Mouse (Mus musculus): ENCODE results near the gene Kcnip1. TPM values are rescaled to one million over a fixed set of nuclear protein-coding genes. Genes with fewer than 3 reads are reported as not detected.
A peak's percentile ranks its signal among the peaks of the same experiment; 100 is the strongest.

Gene Kcnip1
- polyA plus RNA-seq, 1 experiment from 2014 or later = 1.8 TPM

DNA sequence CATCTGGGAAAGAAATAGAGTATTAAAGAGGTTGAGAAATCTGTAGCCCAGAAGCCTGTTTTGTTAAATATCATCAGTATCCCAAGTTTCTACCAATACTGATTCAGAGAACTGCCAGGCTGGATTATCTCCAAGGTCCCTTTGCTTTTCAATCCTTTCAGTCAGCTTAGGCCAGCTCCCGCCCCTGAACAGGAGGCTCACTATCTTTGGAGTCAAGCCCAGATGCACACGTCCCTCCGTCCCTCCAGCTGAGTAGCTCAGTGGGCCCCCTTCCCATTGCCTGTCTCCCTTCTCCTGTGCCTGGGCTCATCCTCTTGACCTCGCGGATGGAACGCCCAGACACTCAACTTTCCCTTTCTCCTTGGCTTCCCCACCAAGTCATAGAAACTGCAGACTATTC, 65.6 kb downstream of the Kcnip1 start:
- no peak overlapping the region for H3K4me3 ChIP-seq
- H3K36me3 ChIP-seq = no peaks in the 10 kb centered on the region
- no peak for DNase-seq (ENCODE audit: low spot score)
- peaks cover 16% of the 10 kb centered on the region; the same call in 1 of the 2 replicates for H3K27me3 ChIP-seq (ENCODE audit: insufficient read depth, poor library complexity, severe bottlenecking)
- no peaks in the 10 kb centered on the region for H3K9me3 ChIP-seq
- H3K4me1 ChIP-seq = peaks cover 2% of the 10 kb centered on the region
- no peak overlapping the region for H3K27ac ChIP-seq
- 58% methylated on average over 6 of the region's 6 CpGs for WGBS

DNA sequence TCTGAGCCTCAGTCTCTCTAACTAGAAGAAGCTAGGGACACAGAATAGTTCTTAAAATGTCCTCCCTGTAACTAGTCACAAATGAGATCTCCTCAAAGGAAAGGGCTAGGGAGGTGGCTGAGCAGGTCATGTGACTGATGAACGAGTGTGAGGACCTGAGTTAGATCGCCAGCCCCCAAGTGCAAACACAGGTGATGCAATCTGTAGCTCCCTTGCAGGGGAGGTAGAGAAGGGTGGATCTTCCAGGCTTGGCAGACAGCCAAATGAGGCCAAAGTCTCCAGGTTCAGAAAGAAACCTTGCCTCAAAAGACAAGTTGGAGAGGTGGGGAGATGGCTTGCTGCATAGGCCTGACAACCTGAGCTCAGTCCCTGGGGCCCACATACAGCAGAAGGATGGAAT, 66.4 kb downstream of the Kcnip1 start:
- peaks cover 17% of the 10 kb centered on the region; the same call in 1 of the 2 replicates for H3K27me3 ChIP-seq (ENCODE audit: insufficient read depth, poor library complexity, severe bottlenecking)
- H3K9me3 ChIP-seq = no peaks in the 10 kb centered on the region
- H3K27ac ChIP-seq = no peak overlapping the region
- DNase-seq (ENCODE audit: low spot score) = no peak
- H3K4me1 ChIP-seq = no peaks in the 10 kb centered on the region
- H3K4me3 ChIP-seq = no peak overlapping the region
- H3K36me3 ChIP-seq = no peaks in the 10 kb centered on the region
- 46% methylated on average over 2 of the region's 2 CpGs for WGBS

DNA sequence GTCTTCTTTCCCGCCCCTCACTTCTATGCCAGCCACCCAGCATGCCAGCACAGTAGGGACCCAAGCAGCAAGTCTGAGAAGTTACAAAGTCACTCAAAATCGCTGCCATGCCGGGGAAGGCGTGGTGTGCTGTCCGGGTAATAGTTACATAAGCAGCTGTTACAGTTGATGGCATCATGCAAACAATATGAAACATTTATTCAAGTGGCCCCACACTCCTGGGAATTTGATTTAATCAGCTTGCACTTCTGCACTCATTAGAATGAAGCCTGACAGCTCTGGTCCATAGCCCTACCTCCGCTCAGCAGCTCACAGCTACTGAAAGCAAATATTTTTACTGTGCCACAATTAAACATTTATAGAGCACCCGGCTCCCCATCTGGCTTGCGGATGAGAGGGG, 67.2 kb downstream of the Kcnip1 start:
- WGBS = 79% methylated on average over 8 of the region's 8 CpGs
- no peak overlapping the region for H3K27ac ChIP-seq

GRCm38 (mm10) chr11:33923031-33923430, 69.9 kb downstream of the Kcnip1 start:
- no peaks in the 10 kb centered on the region for H3K4me1 ChIP-seq
- no peak overlapping the region for H3K4me3 ChIP-seq
- DNase-seq (ENCODE audit: low spot score) = no peak
- no peak overlapping the region for H3K27ac ChIP-seq
- WGBS = 71% methylated on average over 3 of the region's 3 CpGs
- no peaks in the 10 kb centered on the region for H3K36me3 ChIP-seq
- no peaks in the 10 kb centered on the region for H3K9me3 ChIP-seq
- peaks cover 26% of the 10 kb centered on the region; the same call in 1 of the 2 replicates for H3K27me3 ChIP-seq (ENCODE audit: insufficient read depth, poor library complexity, severe bottlenecking)

More for the DNA sequence above, 67.2 kb downstream of the Kcnip1 start:
- Histone ChIP-seq H3K27me3 (ENCODE audit: insufficient read depth, poor library complexity, severe bottlenecking) (peaks cover 22% of the 10 kb centered on the region; the same call in 1 of the 2 replicates), H3K36me3 (no peaks in the 10 kb centered on the region), H3K4me1 (no peaks in the 10 kb centered on the region), H3K9me3 (no peaks in the 10 kb centered on the region), H3K4me3 (no peak overlapping the region)
- DNase-seq (ENCODE audit: low spot score) = no peak

- Histone ChIP-seq H3K36me3 (no peaks in the 10 kb centered on the region), H3K4me1 (0 out of 2 replicates have a peak, but pooled peaks cover 6% of the 10 kb centered on the region), H3K27me3 (ENCODE audit: insufficient read depth, poor library complexity, severe bottlenecking) (peaks cover 16% of the 10 kb centered on the region; the same call in 1 of the 2 replicates), H3K27ac (no peak overlapping the region), H3K4me3 (no peak overlapping the region), H3K9me3 (no peaks in the 10 kb centered on the region)
- WGBS = 71% methylated on average over 13 of the region's 13 CpGs
- DNase-seq (ENCODE audit: low spot score) = peak; percentile 67
Measured at GRCm38 (mm10) chr11:33921451-33921850, 71.5 kb downstream of the Kcnip1 start.

DNA sequence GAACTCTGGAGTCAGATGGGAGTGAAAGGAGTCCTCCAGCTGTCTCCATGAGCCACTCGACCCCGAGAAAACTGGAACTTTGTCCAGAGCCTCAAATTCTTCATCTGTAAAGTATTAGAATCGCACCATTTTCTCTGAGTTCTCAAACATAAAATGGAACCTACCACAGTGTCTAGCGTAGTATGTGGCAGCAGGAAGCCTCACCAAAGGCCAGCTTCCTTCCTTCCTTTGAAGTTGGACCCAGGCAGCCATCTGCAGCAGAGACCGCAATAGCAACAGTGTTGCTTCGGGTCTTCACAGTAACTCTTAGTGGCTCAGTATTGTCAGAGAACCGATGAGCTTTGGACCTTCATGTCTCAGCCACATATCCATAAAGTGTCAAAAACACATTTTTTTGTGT, 73.1 kb downstream of the Kcnip1 start:
- Histone ChIP-seq H3K4me1 (0 out of 2 replicates have a peak, but pooled peaks cover 11% of the 10 kb centered on the region), H3K36me3 (no peaks in the 10 kb centered on the region), H3K9me3 (no peaks in the 10 kb centered on the region), H3K27ac (no peak overlapping the region), H3K27me3 (ENCODE audit: insufficient read depth, poor library complexity, severe bottlenecking) (peaks cover 13% of the 10 kb centered on the region; the same call in 1 of the 2 replicates), H3K4me3 (no peak overlapping the region)
- WGBS = 71% methylated on average over 7 of the region's 7 CpGs
- no peak for DNase-seq (ENCODE audit: low spot score)

GRCm38 (mm10) chr11:33918424-33918823, 74.5 kb downstream of the Kcnip1 start:
- 40% methylated on average over 2 of the region's 2 CpGs for WGBS
- peak; percentile 25 for DNase-seq (ENCODE audit: low spot score)

DNA sequence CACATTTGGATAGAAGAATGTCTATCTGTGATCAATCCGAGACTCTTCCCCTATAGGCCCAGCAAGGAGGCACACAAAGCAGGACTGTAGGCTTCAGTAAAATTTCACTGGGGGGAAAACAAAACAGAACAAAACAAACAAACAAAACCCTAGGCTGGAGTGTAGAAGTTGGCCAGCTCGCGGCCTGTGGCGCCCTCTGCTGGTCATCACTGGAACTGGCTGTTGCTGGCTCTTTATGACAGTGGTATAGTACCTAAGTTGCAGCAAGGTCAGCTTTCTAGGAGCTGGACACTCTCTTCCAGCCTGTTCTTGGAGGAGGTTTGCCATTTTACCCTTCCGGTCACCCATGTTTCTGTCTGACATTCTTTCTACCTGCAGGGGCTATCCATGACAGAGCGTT, 75.4 kb downstream of the Kcnip1 start:
- DNase-seq (ENCODE audit: low spot score) = peak; percentile 87
- Histone ChIP-seq H3K4me3 (no peak overlapping the region), H3K36me3 (no peaks in the 10 kb centered on the region), H3K27ac (no peak overlapping the region), H3K4me1 (peaks cover 21% of the 10 kb centered on the region; the same call in 1 of the 2 replicates), H3K27me3 (ENCODE audit: insufficient read depth, poor library complexity, severe bottlenecking) (peaks cover 24% of the 10 kb centered on the region), H3K9me3 (no peaks in the 10 kb centered on the region)
- WGBS = 22% methylated on average over 6 of the region's 6 CpGs

More at GRCm38 (mm10) chr11:33918424-33918823, 74.5 kb downstream of the Kcnip1 start:
- Histone ChIP-seq H3K4me3 (no peak overlapping the region), H3K9me3 (no peaks in the 10 kb centered on the region), H3K36me3 (no peaks in the 10 kb centered on the region), H3K27ac (no peak overlapping the region), H3K4me1 (0 out of 2 replicates have a peak, but pooled peaks cover 13% of the 10 kb centered on the region), H3K27me3 (ENCODE audit: insufficient read depth, poor library complexity, severe bottlenecking) (peaks cover 23% of the 10 kb centered on the region)

DNA sequence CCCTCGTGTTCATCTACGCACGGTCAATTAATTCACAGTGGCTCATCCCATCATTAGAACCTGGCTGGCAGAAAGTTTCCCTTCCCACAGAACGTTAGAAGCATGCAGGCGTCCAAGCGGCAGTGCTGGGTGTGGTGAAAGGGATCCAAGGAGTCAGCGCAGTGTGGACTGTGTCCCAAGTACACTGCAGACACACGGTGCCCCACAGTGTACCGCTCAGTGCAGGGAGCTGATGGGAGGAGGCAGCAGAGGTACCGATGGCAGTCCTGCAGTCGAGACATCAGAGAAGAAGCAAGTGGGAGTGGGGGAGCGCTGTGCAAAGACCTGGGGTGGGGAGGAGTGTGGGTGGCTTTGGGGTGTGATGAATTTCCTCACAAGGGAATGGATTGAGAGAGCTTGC, 78.7 kb downstream of the Kcnip1 start:
- no peaks in the 10 kb centered on the region for H3K9me3 ChIP-seq
- no peak overlapping the region for H3K4me3 ChIP-seq
- peaks cover 29% of the 10 kb centered on the region for H3K27me3 ChIP-seq (ENCODE audit: insufficient read depth, poor library complexity, severe bottlenecking)
- no peak for DNase-seq (ENCODE audit: low spot score)
- no peaks in the 10 kb centered on the region for H3K36me3 ChIP-seq
- WGBS = 84% methylated on average over 12 of the region's 12 CpGs
- no peak overlapping the region for H3K27ac ChIP-seq
- H3K4me1 ChIP-seq = peaks cover 40% of the 10 kb centered on the region

DNA sequence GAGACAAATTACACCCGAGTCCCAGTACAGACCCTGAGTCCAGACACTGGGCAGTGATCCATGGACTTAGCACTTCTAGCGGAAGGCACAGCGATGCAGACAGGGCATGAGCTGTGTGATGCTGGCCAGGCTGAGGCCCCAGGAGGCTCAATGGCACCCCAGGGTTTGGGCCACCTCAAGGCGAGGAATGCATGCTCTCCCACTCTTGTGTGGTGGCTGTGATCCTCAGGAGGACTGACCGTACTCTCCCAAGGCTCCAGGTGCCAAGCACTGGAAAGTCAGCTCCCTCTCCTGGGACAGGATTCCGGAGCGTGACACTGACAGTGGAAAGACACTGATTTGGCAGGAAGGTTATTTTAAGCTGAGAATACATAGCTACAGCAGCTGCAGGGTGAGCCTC, 79.9 kb downstream of the Kcnip1 start:
- 0 out of 2 replicates have a peak overlapping the region, but pooled peaks have one; percentile 4 for H3K27ac ChIP-seq
- WGBS = 59% methylated on average over 7 of the region's 7 CpGs
- peaks cover 27% of the 10 kb centered on the region for H3K27me3 ChIP-seq (ENCODE audit: insufficient read depth, poor library complexity, severe bottlenecking)
- DNase-seq (ENCODE audit: low spot score) = no peak
- H3K4me1 ChIP-seq = peaks cover 40% of the 10 kb centered on the region
- no peak overlapping the region for H3K4me3 ChIP-seq
- H3K9me3 ChIP-seq = no peaks in the 10 kb centered on the region
- H3K36me3 ChIP-seq = no peaks in the 10 kb centered on the region

- Histone ChIP-seq H3K27ac (peak overlapping the region; percentile 18; the same call in 1 of the 2 replicates), H3K9me3 (no peaks in the 10 kb centered on the region), H3K4me3 (no peak overlapping the region), H3K27me3 (ENCODE audit: insufficient read depth, poor library complexity, severe bottlenecking) (peaks cover 27% of the 10 kb centered on the region), H3K36me3 (no peaks in the 10 kb centered on the region), H3K4me1 (peaks cover 40% of the 10 kb centered on the region)
- 24% methylated on average over 2 of the region's 2 CpGs for WGBS
- no peak for DNase-seq (ENCODE audit: low spot score)
Measured at GRCm38 (mm10) chr11:33912151-33912571, 80.8 kb downstream of the Kcnip1 start.

GRCm38 (mm10) chr11:33910982-33911381, 82.0 kb downstream of the Kcnip1 start:
- DNase-seq (ENCODE audit: low spot score) = peak; percentile 91
- H3K27me3 ChIP-seq (ENCODE audit: insufficient read depth, poor library complexity, severe bottlenecking) = peaks cover 27% of the 10 kb centered on the region
- H3K4me3 ChIP-seq = no peak overlapping the region
- WGBS = 22% methylated on average over 7 of the region's 7 CpGs
- H3K27ac ChIP-seq = peak overlapping the region; percentile 18; the same call in 1 of the 2 replicates
- H3K9me3 ChIP-seq = no peaks in the 10 kb centered on the region
- no peaks in the 10 kb centered on the region for H3K36me3 ChIP-seq
- peaks cover 33% of the 10 kb centered on the region for H3K4me1 ChIP-seq

GRCm38 (mm10) chr11:33908360-33909175, 84.4 kb downstream of the Kcnip1 start:
- H3K27me3 ChIP-seq (ENCODE audit: insufficient read depth, poor library complexity, severe bottlenecking) = peaks cover 18% of the 10 kb centered on the region; the same call in 1 of the 2 replicates
- H3K27ac ChIP-seq = no peak overlapping the region
- no peaks in the 10 kb centered on the region for H3K9me3 ChIP-seq
- H3K4me3 ChIP-seq = no peak overlapping the region
- WGBS = 59% methylated on average over 4 of the region's 4 CpGs
- no peaks in the 10 kb centered on the region for H3K36me3 ChIP-seq
- no peak for DNase-seq (ENCODE audit: low spot score)
- H3K4me1 ChIP-seq = peaks cover 28% of the 10 kb centered on the region
